ENCODE assay signal across 8 mouse cellular contexts in genomic region chr9:21227342-21227741, GRCm38 (mm10). TPM values are rescaled to one million over a fixed set of nuclear protein-coding genes. Genes with fewer than 3 reads are reported as not detected.
A peak's percentile ranks its signal among the peaks of the same experiment; 100 is the strongest.
DNase-seq lines count a peak whose midpoint lies in the region; ATAC-seq and TF ChIP-seq lines count a peak whose summit lies in the region.

No protein-coding gene starts in this region.

- H3K9ac ChIP-seq in lung, embryonic 15.5 days: peak overlapping the region; percentile 35
- peak overlapping the region; percentile 24 for H3K9ac ChIP-seq in forebrain, embryonic 11.5 days (ENCODE audit: low read length)

- H3K36me3 ChIP-seq in lung, embryonic 15.5 days: peaks cover 23% of the 10 kb centered on the region
- no peaks in the 10 kb centered on the region; the same call in 1 of the 2 replicates for H3K36me3 ChIP-seq in forebrain, embryonic 11.5 days (ENCODE audit: control insufficient read depth, insufficient read depth, low read length)
- H3K36me3 ChIP-seq in thymus, adult 2 months (ENCODE audit: control insufficient read depth, insufficient read depth, low read length): 0 out of 2 replicates have a peak, but pooled peaks cover 5% of the 10 kb centered on the region

- WGBS in lung, embryonic 15.5 days: 14% methylated on average over 16 of the region's 16 CpGs
- WGBS in forebrain, embryonic 11.5 days: 12% methylated on average over 16 of the region's 16 CpGs
- WGBS in thymus, adult 2 months: 17% methylated on average over 16 of the region's 16 CpGs

- peak overlapping the region; percentile 29 for H3K4me3 ChIP-seq in lung, embryonic 15.5 days
- no peak overlapping the region for H3K4me3 ChIP-seq in forebrain, embryonic 11.5 days (ENCODE audit: low read depth, low read length)
- peak overlapping the region; percentile 47 for H3K4me3 ChIP-seq in thymus, adult 2 months (ENCODE audit: control insufficient read depth, insufficient read depth, low read length)

- peak; percentile 13; the same call in 1 of the 2 replicates for ATAC-seq in lung, embryonic 15.5 days (ENCODE audit: borderline replicate concordance, extremely low read depth, low FRiP score, low TSS enrichment)
- ATAC-seq in forebrain, embryonic 11.5 days (replicated peaks; ENCODE audit: low FRiP score): no peak

- 0 out of 2 replicates have a peak, but pooled peaks have one; percentile 35 for TF ChIP-seq POLR2A in thymus, adult 2 months (IDR thresholded peaks at IDR 0.05; ENCODE audit: control insufficient read depth, extremely low read depth, insufficient read depth, low read length, poor library complexity)

- TF ChIP-seq CTCF in thymus, adult 2 months (IDR thresholded peaks at IDR 0.05; ENCODE audit: borderline replicate concordance, control insufficient read depth, extremely low read depth, insufficient read depth, low read length, poor library complexity): no peak

- H3K27me3 ChIP-seq in lung, embryonic 15.5 days: peaks cover 3% of the 10 kb centered on the region; the same call in 1 of the 2 replicates
- 0 out of 2 replicates have a peak, but pooled peaks cover 2% of the 10 kb centered on the region for H3K27me3 ChIP-seq in forebrain, embryonic 11.5 days (ENCODE audit: control insufficient read depth, insufficient read depth, low read length)
- H3K27me3 ChIP-seq in thymus, adult 2 months (ENCODE audit: control insufficient read depth, insufficient read depth, low read length): no peaks in the 10 kb centered on the region

- peaks cover 10% of the 10 kb centered on the region; the same call in 1 of the 2 replicates for H3K4me1 ChIP-seq in lung, embryonic 15.5 days
- H3K4me1 ChIP-seq in forebrain, embryonic 11.5 days (replicated peaks; ENCODE audit: control insufficient read depth, insufficient read depth, low read length): peaks cover 5% of the 10 kb centered on the region; the same call in 1 of the 2 replicates
- H3K4me1 ChIP-seq in thymus, adult 2 months (replicated peaks; ENCODE audit: control insufficient read depth, insufficient read depth, low read length): peaks cover 13% of the 10 kb centered on the region

- H3K27ac ChIP-seq in lung, embryonic 15.5 days: 0 out of 2 replicates have a peak overlapping the region, but pooled peaks have one; percentile 13
- no peak overlapping the region for H3K27ac ChIP-seq in forebrain, embryonic 11.5 days (ENCODE audit: low read depth, low read length)
- H3K27ac ChIP-seq in thymus, adult 2 months (ENCODE audit: control insufficient read depth, insufficient read depth, low read length): no peak overlapping the region; the same call in 1 of the 2 replicates

- no peak for DNase-seq in lung, postnatal 14 days
- peak; percentile 64 for DNase-seq in forebrain, embryonic 11.5 days (ENCODE audit: low spot score)
- DNase-seq in liver: peak; percentile 70
- DNase-seq in thymus, adult 2 months: peak; percentile 53
- DNase-seq in T-cell, adult 2 months (ENCODE audit: low spot score): no peak
- DNase-seq in adrenal gland, adult 8-10 months: no peak
- no peak for DNase-seq in urinary bladder, postnatal 4 days (ENCODE audit: low spot score in 2 of 2)

- H3K4me2 ChIP-seq in lung, embryonic 15.5 days: peak overlapping the region; percentile 60
- H3K4me2 ChIP-seq in forebrain, embryonic 11.5 days (ENCODE audit: low read depth, low read length, severe bottlenecking): peak overlapping the region; percentile 32

- peaks cover 3% of the 10 kb centered on the region; the same call in 1 of the 2 replicates for H3K9me3 ChIP-seq in lung, embryonic 15.5 days
- H3K9me3 ChIP-seq in forebrain, embryonic 11.5 days (ENCODE audit: control insufficient read depth, low read length): no peaks in the 10 kb centered on the region

RNA-seq across cellular contexts. Expression of gene Keap1, which starts 11.8 kb away (rescaled TPM):
- polyA plus RNA-seq in lung, embryonic 15.5 days (2015; fragmentation: Nextera tagmentation; extraction: Ambion mirVana): 65.5 and 68.3 TPM in 2 replicates
- polyA plus RNA-seq in forebrain, embryonic 11.5 days (2014; fragmentation: Nextera tagmentation; extraction: Ambion mirVana): 35.9 and 41.3 TPM in 2 replicates
- 115 and 122 TPM in 2 replicates for polyA plus RNA-seq in thymus, adult 2 months (2012; rRNA removed)
- total RNA-seq in adrenal gland, adult 8-10 months (2022): 10 to 100 TPM; 50.7 to 62.6 (median 57.4) TPM

RNA-seq across cellular contexts. Expression of gene S1pr5, which starts 20.9 kb away (rescaled TPM):
- polyA plus RNA-seq in lung, embryonic 15.5 days (2015; fragmentation: Nextera tagmentation; extraction: Ambion mirVana): 0.10 and 0.15 TPM in 2 replicates
- 0.09 and 0.11 TPM in 2 replicates for polyA plus RNA-seq in forebrain, embryonic 11.5 days (2014; fragmentation: Nextera tagmentation; extraction: Ambion mirVana)
- polyA plus RNA-seq in thymus, adult 2 months (2012; rRNA removed): 0.70 and 0.78 TPM in 2 replicates
- total RNA-seq in adrenal gland, adult 8-10 months (2022): under 1 TPM; 0.27 to 0.75 (median 0.46) TPM

RNA-seq across cellular contexts. Expression of gene Atg4d, which starts 37.8 kb away (rescaled TPM):
- 38.4 and 42.8 TPM in 2 replicates for polyA plus RNA-seq in lung, embryonic 15.5 days (2015; fragmentation: Nextera tagmentation; extraction: Ambion mirVana)
- 55.7 and 57.9 TPM in 2 replicates for polyA plus RNA-seq in forebrain, embryonic 11.5 days (2014; fragmentation: Nextera tagmentation; extraction: Ambion mirVana)
- polyA plus RNA-seq in thymus, adult 2 months (2012; rRNA removed): 84.3 and 87.7 TPM in 2 replicates
- total RNA-seq in adrenal gland, adult 8-10 months (2022): 10 to 100 TPM; 38.7 to 47.3 (median 40.8) TPM

Comparison
In these comparisons a context has a peak if more than half of its experiments do, and no peak if none do; other contexts are left out.
1. DNase-seq: peak in forebrain, embryonic 11.5 days (single experiment), liver (single experiment) and thymus, adult 2 months (single experiment); none in lung, postnatal 14 days (single experiment), T-cell, adult 2 months (single experiment), adrenal gland, adult 8-10 months (single experiment) and urinary bladder, postnatal 4 days (0 of 2).